Mouse (Mus musculus) forebrain, embryonic 15.5 days (tissue): ENCODE data around the gene Patj. TPM values are rescaled to one million over a fixed set of nuclear protein-coding genes. Genes with fewer than 3 reads are reported as not detected.

Experiments used
- ATAC-seq: fragments of 200-750 bp; cut with Nextera tagmentation; replicated peaks from 2 replicates; pipeline ENCODE4 v1.8.0; 2017; ENCODE audit warnings: mild to moderate bottlenecking, moderate TSS enrichment, moderate library complexity
- H3K27ac ChIP-seq: fragments of 300-500 bp; sonication (generic); replicated peaks from 2 replicates; pipeline ENCODE4 v1.5.1; 2015; ENCODE audit warnings: mild to moderate bottlenecking, inconsistent platforms
- H3K27me3 ChIP-seq: fragments of 300-500 bp; sonication (generic); 2 replicates; pipeline ENCODE4 v1.6.1; 2015; ENCODE audit warnings: inconsistent platforms
- H3K36me3 ChIP-seq: fragments of 300-500 bp; sonication (generic); 2 replicates; pipeline ENCODE4 v1.6.1; 2015; ENCODE audit warnings: mild to moderate bottlenecking, inconsistent platforms
- H3K4me1 ChIP-seq: fragments of 300-500 bp; sonication (generic); 2 replicates; pipeline ENCODE4 v1.6.1; 2015; ENCODE audit warnings: inconsistent platforms
- H3K4me2 ChIP-seq: fragments of 300-500 bp; sonication (generic); replicated peaks from 2 replicates; pipeline ENCODE4 v1.6.1; 2015; ENCODE audit warnings: mild to moderate bottlenecking, inconsistent platforms
- H3K4me3 ChIP-seq: fragments of 300-500 bp; sonication (generic); 2 replicates; pipeline ENCODE4 v1.5.1; 2015; ENCODE audit warnings: mild to moderate bottlenecking, inconsistent platforms
- H3K9ac ChIP-seq: fragments of 300-500 bp; sonication (generic); replicated peaks from 2 replicates; pipeline ENCODE4 v1.6.1; 2015; ENCODE audit warnings: mild to moderate bottlenecking, inconsistent platforms
- H3K9me3 ChIP-seq: fragments of 300-500 bp; sonication (generic); 2 replicates; pipeline ENCODE4 v1.6.1; 2016; ENCODE audit warnings: inconsistent platforms
- WGBS: fragments of 180-500 bp; shearing (Covaris S2); methylation state at CpG from one replicate; pipeline ENCODE4 v1.1.7; 2015; ENCODE audit warnings: mixed read lengths; 5-methylcytosine and 5-hydroxymethylcytosine counted together
- polyA plus RNA-seq: library from polyadenylated mRNA; unstranded; fragments of >200 nt; fragmentation: Nextera tagmentation; extraction: Ambion mirVana; gene quantifications from 2 replicates; pipeline ENCODE4 v1.2.1, GENCODE M21; 2015

The Patj gene
- polyA plus RNA-seq, 1 experiment from 2014 or later: 7.1 TPM

DNA sequence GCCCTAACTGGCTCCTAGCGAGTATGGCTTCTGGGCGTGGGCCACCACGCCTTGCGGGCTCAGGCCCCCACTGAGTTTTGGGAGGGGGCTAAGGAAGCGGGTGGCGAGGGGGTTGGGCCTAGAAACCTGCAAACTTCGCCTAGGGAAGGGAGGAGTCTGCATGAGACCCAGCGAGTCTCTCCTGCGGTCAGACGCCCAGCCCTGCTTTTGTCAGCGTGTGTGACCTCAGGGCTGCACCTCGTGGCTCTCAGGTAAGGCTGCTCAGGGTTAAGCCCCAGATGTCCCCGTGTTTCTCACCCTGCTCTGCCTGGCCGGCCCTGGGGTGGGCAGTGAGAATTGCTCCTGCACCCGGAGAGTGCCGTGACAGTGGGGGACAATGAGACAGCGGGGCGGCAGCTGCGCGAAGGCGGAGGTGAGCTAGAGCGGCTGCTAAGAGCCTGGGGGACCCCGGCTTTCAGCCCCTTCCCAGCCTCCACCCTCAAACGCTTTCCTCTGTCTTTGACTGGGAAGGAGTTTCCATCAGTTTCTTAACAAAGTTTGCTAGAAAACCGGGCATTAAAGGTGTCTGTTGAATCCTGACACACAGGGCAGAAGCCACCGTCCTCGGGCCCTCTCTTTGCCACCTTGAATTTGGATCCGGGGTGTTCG lies 331.1 kb downstream of the Patj start, which contains the start of gene L1td1:
L1td1 (plus strand) TSS at position 145 of the 648 bp plus-strand sequence.
- Histone ChIP-seq H3K9ac (no peak within 1 kb of the TSS), H3K27ac (no peak within 1 kb of the TSS), H3K9me3 (no peaks in the 10 kb centered on the region), H3K36me3 (no peaks in the 10 kb centered on the region), H3K4me2 (peak within 1 kb of the TSS; percentile 39), H3K4me3 (peak within 1 kb of the TSS; percentile 25), H3K27me3 (peaks cover 29% of the 10 kb centered on the region), H3K4me1 (peaks cover 20% of the 10 kb centered on the region)
- peak; percentile 39; the same call in 1 of the 2 replicates for ATAC-seq
- 6% methylated on average over 29 of the region's 29 CpGs for WGBS

- H3K9ac ChIP-seq: no peak overlapping the region
- peaks cover 20% of the 10 kb centered on the region for H3K4me1 ChIP-seq
Measured at GRCm38 (mm10) chr4:98727295-98727958, 331.8 kb downstream of the Patj start.

DNA sequence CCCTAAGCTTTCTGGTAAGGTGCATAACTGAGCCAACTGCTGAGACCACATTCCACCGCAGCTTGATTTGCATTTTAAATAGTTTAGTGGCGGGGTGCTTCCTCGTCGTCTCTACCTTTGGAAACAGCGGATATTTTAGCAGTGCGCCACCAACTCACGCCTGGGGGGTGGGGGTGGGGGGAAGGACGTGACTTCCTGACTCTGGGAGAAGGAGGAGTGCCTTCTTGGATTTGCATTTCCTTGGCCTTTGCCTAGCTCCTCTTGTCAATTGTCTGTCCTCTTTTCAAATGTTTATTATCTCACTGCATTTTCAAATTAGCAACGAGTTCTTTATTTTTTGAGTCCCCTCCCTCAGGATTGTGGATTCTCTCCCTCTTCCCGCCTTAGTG lies 332.4 kb downstream of the Patj start:
- no peak overlapping the region for H3K4me3 ChIP-seq
- WGBS: 3% methylated on average over 10 of the region's 10 CpGs
- ATAC-seq: no peak

More at GRCm38 (mm10) chr4:98727295-98727958, 331.8 kb downstream of the Patj start:
- H3K4me2 ChIP-seq: peak overlapping the region; percentile 39
- peaks cover 29% of the 10 kb centered on the region for H3K27me3 ChIP-seq
- peak overlapping the region; percentile 25 for H3K4me3 ChIP-seq
- H3K36me3 ChIP-seq: no peaks in the 10 kb centered on the region
- H3K27ac ChIP-seq: no peak overlapping the region
- no peak for ATAC-seq
- no peaks in the 10 kb centered on the region for H3K9me3 ChIP-seq
- 3% methylated on average over 21 of the region's 21 CpGs for WGBS

GRCm38 (mm10) chr4:98728716-98729115 lies 333.1 kb downstream of the Patj start:
- H3K9ac ChIP-seq: no peak overlapping the region
- H3K27me3 ChIP-seq: peaks cover 29% of the 10 kb centered on the region
- WGBS: 68% methylated on average over 7 of the region's 7 CpGs
- H3K4me3 ChIP-seq: no peak overlapping the region
- no peak for ATAC-seq
- H3K27ac ChIP-seq: no peak overlapping the region
- no peaks in the 10 kb centered on the region for H3K9me3 ChIP-seq
- H3K4me1 ChIP-seq: peaks cover 20% of the 10 kb centered on the region
- H3K4me2 ChIP-seq: no peak overlapping the region
- no peaks in the 10 kb centered on the region for H3K36me3 ChIP-seq

More for the DNA sequence above, 332.4 kb downstream of the Patj start:
- Histone ChIP-seq H3K27ac (no peak overlapping the region), H3K36me3 (no peaks in the 10 kb centered on the region), H3K27me3 (peaks cover 29% of the 10 kb centered on the region), H3K9me3 (no peaks in the 10 kb centered on the region), H3K4me1 (peaks cover 20% of the 10 kb centered on the region), H3K4me2 (0 out of 2 replicates have a peak overlapping the region, but pooled peaks have one; percentile 15), H3K9ac (no peak overlapping the region)

DNA sequence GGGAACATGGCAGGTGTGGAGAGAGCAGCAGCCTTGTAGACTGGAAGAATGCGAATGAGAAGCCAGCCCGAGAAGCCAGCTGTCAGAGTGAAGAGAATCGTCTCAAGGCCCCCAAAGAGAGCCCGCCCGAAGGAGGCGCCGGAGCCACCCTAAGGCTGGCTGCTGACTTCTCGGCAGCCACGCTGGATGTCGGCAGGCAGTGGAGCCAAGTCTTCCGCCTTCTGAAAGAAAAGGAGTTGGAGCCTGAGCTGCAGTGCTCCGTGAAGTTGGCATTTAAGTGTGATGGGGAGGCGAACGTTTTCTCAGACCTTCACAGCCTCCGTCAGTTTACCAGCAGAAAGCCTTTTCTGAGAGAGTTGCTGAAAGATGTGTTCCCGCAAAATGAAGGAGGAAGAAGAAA lies 338.1 kb downstream of the Patj start:
- 93% methylated on average over 16 of the region's 16 CpGs for WGBS
- 0 out of 2 replicates have a peak, but pooled peaks cover 3% of the 10 kb centered on the region for H3K27me3 ChIP-seq
- no peak overlapping the region for H3K4me2 ChIP-seq
- H3K27ac ChIP-seq: no peak overlapping the region
- no peak overlapping the region for H3K4me3 ChIP-seq
- no peak overlapping the region for H3K9ac ChIP-seq
- H3K36me3 ChIP-seq: no peaks in the 10 kb centered on the region
- ATAC-seq: no peak
- H3K9me3 ChIP-seq: no peaks in the 10 kb centered on the region
- H3K4me1 ChIP-seq: no peaks in the 10 kb centered on the region

GRCm38 (mm10) chr4:98739753-98740152 lies 344.2 kb downstream of the Patj start:
- Histone ChIP-seq H3K9me3 (no peaks in the 10 kb centered on the region), H3K4me1 (no peaks in the 10 kb centered on the region), H3K4me3 (no peak overlapping the region), H3K36me3 (no peaks in the 10 kb centered on the region), H3K27me3 (no peaks in the 10 kb centered on the region), H3K9ac (no peak overlapping the region), H3K27ac (no peak overlapping the region), H3K4me2 (no peak overlapping the region)
- ATAC-seq: no peak
- 32% methylated on average over 2 of the region's 2 CpGs for WGBS

DNA sequence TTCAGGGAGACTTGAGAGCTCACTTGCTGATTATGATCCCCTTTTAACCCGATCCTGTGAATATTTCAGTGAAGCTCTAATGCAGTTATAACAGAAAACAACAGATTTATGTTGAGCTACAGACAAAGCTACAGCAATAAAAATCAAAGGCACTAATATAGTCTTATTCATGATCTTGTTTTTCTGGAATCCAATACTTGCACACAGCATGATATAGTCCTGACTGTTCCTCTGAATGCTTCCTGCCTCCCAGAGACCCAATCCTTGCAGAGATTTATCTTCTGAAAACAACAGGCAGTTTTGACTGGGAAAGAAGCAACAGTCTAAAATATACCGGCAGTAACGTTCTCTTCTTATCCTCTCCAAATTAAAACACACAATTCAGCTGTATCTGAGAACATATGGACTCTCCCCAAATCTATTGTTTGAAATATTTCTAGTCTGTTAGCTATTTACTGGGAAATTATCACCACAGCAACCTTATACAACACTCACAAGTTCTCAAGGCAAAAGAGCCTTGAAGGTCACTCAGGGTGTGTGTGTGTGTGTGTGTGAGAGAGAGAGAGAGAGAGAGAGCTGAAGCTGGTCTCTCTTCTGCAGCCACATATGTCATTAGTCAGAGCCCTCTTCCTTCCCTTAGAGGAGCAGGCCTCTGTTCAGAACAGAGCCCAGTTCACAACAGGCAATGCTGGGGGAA lies 347.8 kb downstream of the Patj start:
- H3K4me2 ChIP-seq: no peak overlapping the region
- H3K36me3 ChIP-seq: no peaks in the 10 kb centered on the region
- H3K4me3 ChIP-seq: no peak overlapping the region
- H3K9me3 ChIP-seq: no peaks in the 10 kb centered on the region
- no peak overlapping the region for H3K27ac ChIP-seq
- no peaks in the 10 kb centered on the region for H3K4me1 ChIP-seq
- ATAC-seq: no peak
- no peaks in the 10 kb centered on the region for H3K27me3 ChIP-seq
- WGBS: 64% methylated on average over 3 of the region's 3 CpGs
- H3K9ac ChIP-seq: no peak overlapping the region

DNA sequence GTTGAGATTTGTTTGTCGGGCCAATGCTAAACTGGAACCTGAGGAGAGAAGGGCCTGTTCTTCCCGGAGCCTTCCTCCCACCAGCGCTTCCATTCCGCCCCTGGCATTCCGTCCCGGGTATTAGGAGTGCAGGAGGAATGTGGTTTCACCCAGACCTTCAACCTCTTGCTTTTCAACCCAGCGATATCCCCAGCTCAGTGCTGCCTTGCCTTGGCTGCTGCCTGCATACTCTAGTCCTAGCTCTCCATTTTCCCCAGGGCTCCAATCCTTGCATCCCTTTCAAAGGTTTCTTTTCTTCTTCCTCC lies 348.3 kb downstream of the Patj start:
- Histone ChIP-seq H3K4me2 (no peak overlapping the region), H3K4me3 (no peak overlapping the region), H3K4me1 (no peaks in the 10 kb centered on the region), H3K9ac (no peak overlapping the region), H3K27ac (no peak overlapping the region), H3K27me3 (no peaks in the 10 kb centered on the region), H3K36me3 (no peaks in the 10 kb centered on the region), H3K9me3 (no peaks in the 10 kb centered on the region)
- WGBS: 43% methylated on average over 7 of the region's 7 CpGs
- ATAC-seq: no peak

DNA sequence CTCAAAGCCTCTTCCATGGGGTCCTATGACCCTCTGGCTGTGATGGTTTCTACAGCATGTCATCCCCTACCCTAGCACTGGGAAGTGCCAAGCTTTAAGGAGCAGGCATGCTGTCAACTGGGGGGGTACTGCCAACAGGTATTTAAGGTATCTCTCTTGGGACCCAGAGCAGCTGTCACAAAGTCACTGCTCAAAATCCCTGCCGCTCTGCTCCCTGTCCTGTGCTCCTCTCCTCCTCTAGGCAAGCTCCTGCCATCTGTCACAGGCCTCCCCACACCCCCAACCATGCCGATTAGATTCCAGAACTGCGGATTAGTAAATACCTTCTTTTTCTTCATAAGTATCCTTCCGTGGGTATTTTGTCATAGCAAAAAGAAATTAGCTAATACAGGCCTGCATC lies 358.9 kb downstream of the Patj start:
- no peak for ATAC-seq
- H3K9ac ChIP-seq: no peak overlapping the region
- H3K36me3 ChIP-seq: no peaks in the 10 kb centered on the region
- no peaks in the 10 kb centered on the region for H3K9me3 ChIP-seq
- H3K27ac ChIP-seq: no peak overlapping the region
- H3K4me2 ChIP-seq: no peak overlapping the region
- no peak overlapping the region for H3K4me3 ChIP-seq
- no peaks in the 10 kb centered on the region for H3K27me3 ChIP-seq
- peaks cover 17% of the 10 kb centered on the region for H3K4me1 ChIP-seq
- 59% methylated on average over 4 of the region's 4 CpGs for WGBS

DNA sequence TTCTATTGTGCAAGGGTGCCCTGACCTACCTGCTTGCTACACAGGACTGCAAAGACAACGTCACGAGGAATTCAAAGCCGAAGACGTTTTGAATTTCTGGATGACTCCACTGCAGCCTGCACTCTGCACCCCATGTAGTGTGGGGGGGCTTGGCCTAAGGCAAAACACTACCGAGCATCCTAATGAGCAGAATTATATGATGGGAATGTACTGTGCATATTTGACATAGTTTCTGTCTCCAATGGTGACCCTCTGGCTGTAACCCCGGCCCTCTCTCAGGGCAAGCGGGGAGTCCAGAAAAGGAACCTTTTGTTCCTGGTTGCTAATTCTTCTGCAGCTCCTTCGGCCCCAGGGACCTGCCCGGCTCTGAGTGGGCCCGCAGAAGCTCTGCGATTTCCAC lies 360.6 kb downstream of the Patj start:
- Histone ChIP-seq H3K27me3 (no peaks in the 10 kb centered on the region), H3K4me1 (peaks cover 17% of the 10 kb centered on the region), H3K27ac (no peak overlapping the region), H3K4me2 (no peak overlapping the region), H3K9me3 (no peaks in the 10 kb centered on the region), H3K9ac (no peak overlapping the region), H3K4me3 (no peak overlapping the region), H3K36me3 (no peaks in the 10 kb centered on the region)
- WGBS: 24% methylated on average over 11 of the region's 11 CpGs
- ATAC-seq: no peak

DNA sequence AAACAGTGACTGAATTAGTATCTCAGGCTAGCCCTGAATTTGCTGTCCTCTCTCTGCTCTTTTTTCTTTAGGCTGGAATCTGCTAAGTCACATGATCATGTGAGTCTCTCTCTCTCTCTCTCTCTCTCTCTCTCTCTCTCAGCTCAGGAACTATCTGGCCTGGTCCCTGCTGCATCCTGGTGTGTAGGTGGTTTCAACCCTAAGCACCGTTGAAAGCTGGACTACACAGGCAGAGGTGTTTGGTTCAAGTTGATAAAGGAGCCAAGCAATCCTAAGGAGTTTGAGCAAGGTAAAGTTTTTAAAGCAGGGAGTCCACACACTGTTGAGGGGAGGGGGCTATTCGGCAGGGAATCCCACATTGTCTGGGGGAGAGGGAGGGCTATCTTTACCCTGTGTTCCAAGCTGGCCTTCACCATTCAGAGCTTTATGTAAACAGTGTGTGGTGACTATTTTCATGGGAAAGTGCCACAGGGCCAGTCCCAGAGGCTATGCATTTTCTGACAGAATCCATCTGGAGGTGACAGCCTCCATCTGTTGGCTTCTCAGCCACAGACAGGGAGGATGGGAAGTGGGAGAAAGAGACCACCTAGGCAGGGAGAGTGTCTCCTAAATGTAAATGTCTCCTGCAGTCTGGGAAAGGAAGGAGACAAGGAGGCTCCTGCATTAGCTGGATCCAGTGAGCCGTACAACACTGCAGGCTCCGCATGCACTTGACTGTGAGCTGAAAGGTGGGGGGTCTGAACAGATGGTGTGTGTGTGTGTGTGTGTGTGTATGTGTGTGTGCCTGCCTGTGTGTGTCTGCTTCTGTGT lies 362.6 kb downstream of the Patj start:
- ATAC-seq: peak; percentile 93

More for the DNA sequence above, 362.6 kb downstream of the Patj start:
- Histone ChIP-seq H3K4me2 (no peak overlapping the region), H3K27me3 (no peaks in the 10 kb centered on the region), H3K36me3 (no peaks in the 10 kb centered on the region), H3K4me3 (no peak overlapping the region), H3K4me1 (peaks cover 17% of the 10 kb centered on the region), H3K27ac (0 out of 2 replicates have a peak overlapping the region, but pooled peaks have one; percentile 21), H3K9ac (no peak overlapping the region), H3K9me3 (no peaks in the 10 kb centered on the region)
- 28% methylated on average over 4 of the region's 4 CpGs for WGBS
